Mouse (Mus musculus): ENCODE results near the gene Gkap1.
A peak's percentile ranks its signal among the peaks of the same experiment; 100 is the strongest.

Gene Gkap1

DNA sequence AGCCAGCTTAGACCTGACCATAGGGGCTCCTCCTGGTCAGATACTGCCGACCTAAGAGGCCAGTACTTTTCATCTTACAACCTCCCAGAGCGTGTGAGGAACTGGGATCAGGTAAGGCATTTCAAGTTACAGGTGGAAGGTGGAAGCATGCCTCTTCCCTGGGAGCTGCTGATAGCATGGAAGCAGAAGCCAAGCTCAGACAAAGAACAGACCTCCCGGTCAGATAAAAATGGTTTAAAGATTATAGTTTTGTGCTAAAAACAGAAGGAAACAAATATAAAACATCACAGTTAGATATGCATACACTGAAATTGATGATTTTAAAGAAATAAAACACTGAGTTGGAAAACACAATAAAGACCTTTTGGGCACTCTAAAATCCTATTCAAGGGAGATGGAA lies 8.6 kb downstream of the Gkap1 start:
- no peak for DNase-seq (ENCODE audit: low spot score in 2 of 2)

DNA sequence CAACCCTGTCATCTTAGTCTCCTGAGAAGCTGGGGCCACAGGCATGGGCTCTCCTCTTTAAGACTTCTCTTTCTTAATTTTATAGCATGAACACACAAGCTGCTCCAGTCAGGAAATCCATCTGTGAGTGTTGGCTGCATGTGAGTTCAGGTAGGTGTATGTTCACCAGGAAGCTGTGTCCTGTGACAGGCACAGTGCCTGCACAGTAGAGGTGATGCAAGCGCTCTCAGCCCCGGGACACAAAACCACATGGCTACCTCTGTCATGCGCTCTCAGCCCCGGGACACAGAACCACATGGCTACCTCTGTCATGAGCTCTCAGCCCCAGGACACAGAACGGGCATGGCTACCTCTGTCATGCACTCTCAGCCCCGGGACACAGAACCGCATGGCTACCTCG lies 12.0 kb downstream of the Gkap1 start:
- DNase-seq (ENCODE audit: low spot score in 2 of 2), result no peak

DNA sequence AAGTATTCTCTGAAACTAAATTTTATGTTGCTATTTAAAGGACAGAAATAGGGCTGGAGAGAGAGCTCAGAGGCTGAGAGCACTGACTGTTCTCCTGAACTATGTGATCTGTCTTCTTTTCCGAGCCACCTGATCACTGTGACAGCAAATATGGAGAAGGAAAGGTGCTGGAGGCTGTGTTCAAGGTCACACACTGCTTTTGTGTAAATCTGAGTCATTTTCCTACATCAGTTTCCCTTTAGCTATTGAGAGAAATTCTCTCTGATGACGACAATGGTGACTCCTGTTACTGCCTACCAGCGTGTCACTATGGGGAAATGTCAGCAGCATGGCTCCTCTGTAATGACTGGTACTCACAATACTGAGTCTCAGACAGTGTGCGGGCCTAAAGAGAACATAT lies 13.8 kb downstream of the Gkap1 start:
- DNase-seq (ENCODE audit: low spot score in 2 of 2), result no peak

DNA sequence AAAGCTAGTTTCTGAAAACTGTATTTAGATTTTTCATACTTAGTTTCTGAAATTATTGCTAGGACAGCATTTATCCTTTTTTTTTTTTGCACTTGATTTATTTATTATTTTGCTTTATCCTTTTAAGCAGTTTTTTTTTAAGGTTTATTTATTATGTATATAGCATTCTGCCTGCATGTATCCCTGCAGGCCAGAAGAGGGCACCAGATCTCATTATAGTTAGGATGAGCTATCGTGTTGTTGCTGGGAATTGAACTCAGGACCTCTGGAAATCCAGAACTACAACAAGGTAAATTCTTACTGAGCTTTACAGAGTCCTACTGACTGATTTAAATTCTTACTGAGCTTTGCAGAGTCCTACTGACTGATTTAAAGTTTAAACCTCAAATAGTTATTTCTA lies 22.2 kb downstream of the Gkap1 start:
- DNase-seq (ENCODE audit: low spot score in 2 of 2), result no peak

DNA sequence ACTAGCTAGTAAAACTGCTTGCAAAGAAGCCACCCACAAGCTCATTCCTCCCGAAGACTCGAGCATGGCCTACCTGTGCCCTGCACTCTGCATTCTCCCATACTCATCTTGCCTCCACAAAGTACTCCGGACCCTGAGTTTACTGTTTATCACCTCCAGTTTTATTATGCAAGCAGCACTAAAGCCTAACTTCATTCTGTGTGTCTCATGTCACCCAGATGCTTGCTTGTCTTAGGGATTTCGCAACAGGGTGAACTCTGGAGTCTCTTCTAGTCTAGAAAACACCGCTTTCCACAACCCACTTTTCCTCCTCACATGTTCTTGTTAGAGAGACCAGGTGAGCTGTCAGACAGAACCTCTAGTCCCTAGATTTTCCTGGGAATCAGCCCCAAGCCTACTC lies 26.5 kb downstream of the Gkap1 start:
- DNase-seq (ENCODE audit: low spot score in 2 of 2), result no peak

DNA sequence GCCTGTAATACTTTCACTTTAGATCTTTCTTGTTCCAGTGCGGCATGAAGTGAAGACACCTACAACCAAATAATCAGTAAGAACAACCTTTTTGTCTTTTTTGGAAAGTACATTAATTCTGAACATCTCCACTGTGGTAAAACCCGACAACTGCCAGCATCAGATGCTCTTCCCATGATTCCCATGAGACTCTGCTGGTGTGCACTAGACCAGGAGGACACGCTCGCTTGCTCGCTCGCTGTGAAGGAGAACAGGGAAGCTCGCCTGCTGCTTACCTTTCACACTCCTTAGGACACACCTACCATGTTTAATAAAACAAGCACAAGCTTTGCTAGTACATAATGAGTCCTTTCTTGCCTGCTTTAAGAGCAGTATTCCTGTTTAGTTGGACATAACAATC lies 39.0 kb downstream of the Gkap1 start:
- no peak for DNase-seq (ENCODE audit: low spot score in 2 of 2)

DNA sequence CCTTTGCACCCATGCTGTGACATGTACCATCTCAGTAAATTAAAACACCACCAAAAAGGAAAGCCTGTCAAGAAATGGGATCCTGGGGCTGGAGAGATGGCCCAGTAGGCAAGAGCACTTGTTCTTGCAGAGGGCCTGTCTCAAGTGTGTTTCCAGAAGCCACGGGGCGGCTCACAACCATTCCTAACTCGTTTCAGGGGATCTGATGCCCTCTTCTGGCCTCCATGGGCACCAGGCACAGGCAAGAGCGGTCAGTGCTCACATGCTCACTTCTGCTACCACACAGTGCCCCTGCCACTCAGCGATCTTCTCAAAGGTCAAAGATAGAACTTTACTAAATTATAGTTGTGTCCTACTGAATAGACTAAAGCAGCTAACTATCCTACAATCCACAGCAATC lies 42.9 kb downstream of the Gkap1 start:
- peak; percentile 22 to 60 for DNase-seq (ENCODE audit: low spot score in 2 of 2)

DNA sequence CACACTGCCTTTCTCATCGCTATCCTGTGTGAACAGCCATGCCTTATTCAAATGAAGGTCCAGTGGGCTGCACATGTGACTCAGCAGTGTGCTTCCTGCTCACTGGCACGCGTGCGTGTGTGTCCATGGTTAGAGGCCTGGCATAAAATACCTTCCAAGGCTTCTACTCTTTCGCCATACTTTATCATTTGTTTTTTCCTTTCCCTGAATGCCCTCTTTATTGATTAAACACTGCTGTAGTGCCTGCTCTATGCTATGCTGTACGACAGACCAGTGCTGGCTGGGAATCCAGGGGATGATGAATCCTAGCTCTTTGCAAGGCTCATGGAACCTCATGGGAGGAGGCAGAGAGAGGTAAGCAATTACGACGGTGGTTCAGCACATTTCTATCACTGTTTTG lies 43.4 kb downstream of the Gkap1 start:
- no peak for DNase-seq (ENCODE audit: low spot score in 2 of 2)

DNA sequence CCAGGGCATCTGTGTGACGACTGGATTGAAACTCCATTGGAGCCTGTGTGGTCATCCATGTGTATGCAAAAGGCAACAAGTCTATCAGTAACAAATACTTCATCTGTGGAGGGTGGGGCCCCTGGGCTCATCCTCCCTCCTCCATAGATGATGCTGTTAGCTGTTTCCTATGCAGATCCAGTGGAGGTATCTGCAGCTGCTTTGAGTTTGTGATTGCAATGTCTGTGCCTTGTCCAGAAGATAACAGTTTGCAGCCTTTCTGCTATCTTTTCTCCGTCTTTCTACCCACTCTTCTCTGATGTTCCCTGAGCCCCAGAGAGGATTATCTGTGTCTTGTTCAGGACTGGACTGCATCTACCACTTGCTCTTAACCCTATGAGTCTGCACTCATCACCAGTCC lies 46.9 kb downstream of the Gkap1 start:
- DNase-seq (ENCODE audit: low spot score in 2 of 2), result no peak

DNA sequence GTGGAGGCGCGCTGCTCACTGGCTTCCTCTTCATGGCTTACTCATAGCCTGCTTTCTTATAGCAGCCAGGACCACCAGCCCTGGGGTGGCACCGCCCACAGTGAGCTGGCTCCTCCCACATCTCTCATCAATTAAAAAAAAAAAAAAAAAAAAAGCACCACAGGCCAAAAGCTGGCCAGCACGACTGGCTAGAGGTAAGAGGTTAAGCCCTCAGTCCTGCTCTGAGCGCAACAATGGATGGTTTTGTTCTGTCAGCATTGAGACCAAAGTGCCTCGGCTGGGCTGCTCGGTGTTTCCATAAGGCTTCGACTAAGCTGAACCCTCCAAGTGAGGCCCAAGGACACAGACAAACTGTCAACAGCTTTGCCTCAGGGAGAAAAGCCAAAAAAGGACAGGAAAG lies 49.8 kb downstream of the Gkap1 start:
- DNase-seq (ENCODE audit: low spot score in 2 of 2), result no peak

DNA sequence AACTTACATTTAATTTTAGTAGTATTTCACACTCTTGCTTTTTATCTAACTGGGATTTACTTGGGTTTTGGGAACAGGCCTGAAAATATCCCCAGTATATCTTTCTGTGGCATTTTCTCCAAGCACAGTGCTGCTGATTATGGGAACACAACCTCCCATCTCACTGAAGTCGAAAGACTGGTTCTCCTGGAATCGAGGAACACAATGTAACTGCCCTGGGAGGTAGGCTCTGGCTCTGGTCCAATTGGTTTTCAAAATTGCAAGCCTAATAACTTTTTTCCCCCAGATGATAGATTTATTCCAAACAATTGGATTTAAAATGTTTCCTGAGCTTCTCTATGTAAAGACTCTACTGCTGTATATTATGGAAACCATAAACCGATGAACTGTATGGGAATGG lies 55.3 kb downstream of the Gkap1 start:
- DNase-seq (ENCODE audit: low spot score in 2 of 2), result no peak

DNA sequence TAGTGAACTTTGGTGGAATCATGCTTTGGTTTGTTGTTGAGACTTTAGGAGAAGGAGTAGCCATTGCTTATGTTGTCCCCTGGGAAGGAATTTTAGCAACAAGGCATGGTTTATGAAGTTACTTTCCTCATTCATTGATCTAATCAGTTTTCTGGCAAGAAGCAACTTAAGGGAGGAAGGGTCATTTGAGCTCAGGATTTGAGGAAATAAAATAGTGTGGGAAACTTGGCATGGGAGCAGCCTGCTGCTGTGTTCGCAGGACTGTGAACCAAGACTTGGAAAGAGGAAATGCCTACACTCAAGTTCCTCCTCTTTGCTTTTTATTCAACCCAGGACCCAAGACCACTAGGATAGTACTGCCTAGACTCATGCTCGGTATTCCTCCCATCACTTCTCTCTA lies 58.0 kb downstream of the Gkap1 start:
- no peak for DNase-seq (ENCODE audit: low spot score in 2 of 2)

DNA sequence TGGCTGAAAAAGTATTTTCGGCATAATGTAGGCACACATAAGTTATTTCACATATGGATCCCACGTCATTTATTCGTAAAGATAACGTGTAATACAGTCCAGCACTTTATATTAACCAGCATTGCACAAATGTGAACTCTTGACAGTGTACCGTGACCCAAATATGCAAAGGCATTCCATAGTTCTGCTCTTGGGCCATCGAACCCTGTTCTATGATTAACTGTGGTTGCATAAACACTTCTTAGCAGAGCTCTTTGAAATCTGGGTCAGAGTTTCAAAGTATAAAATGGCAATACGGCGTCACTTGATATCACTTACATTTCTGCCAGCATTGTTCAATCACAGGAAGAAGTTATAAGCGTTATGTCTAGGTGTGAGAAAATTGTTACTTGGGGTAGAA lies 59.1 kb downstream of the Gkap1 start:
- no peak for DNase-seq (ENCODE audit: low spot score in 2 of 2)

DNA sequence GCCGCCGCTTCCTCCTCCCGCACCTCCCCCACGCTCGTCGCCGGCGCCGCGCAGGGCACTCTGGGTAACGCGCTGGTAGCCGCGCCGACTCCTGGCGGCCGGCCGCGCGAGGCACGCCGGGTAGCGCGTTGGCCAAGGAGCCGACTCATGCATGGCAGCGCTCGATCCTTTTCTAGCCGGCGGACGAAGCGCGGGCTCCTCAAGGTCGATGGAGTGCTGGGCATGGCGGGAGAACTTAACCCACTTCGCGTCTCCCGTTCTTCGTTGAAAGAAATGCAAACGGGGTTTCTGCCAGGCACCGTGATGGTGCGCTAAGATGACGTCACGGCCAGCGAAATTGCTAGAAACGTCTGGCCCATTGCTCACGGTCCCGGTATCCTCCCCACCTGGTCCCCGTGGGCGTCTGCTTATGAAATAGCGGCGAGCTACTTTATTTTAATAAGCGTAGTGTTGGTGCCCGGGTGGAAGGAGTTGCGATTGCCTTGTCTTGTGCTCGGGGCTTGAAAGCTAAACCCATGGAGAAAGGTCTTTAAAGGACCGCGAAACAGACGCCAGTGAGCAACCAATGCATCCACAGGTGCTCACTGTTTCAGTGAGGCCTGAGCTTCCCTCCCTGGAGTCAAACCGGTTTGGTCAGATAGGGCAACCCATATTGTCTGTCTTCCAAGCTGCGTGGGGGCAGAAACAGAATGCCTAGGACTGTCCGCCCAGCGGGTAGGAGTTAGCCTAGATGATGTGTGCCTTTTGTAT lies 59.7 kb downstream of the Gkap1 start, which contains the start of gene Ubqln1:
TSS of gene Ubqln1 (minus strand) at position 62 of the 750 bp plus-strand sequence.
- DNase-seq (ENCODE audit: low spot score in 2 of 2), result peak; percentile 80 to 84

DNA sequence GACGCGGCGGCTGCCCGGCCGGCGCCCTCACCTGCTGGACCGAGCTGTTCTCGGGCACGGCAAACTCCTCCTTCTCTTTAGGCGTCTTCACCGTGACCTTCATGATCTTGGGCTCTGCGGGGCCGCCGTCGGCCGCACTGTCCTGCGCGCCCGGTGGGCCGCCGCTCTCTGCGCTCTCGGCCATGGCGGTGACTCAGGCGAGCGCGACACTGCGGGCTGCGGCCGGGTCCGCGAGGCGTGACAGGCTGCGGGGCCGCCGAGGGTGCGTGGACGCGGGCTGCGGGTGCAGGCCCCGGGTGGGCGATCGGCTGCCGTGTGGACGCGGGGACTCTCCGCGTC lies 60.3 kb downstream of the Gkap1 start:
- no peak for DNase-seq (ENCODE audit: low spot score in 2 of 2)

DNA sequence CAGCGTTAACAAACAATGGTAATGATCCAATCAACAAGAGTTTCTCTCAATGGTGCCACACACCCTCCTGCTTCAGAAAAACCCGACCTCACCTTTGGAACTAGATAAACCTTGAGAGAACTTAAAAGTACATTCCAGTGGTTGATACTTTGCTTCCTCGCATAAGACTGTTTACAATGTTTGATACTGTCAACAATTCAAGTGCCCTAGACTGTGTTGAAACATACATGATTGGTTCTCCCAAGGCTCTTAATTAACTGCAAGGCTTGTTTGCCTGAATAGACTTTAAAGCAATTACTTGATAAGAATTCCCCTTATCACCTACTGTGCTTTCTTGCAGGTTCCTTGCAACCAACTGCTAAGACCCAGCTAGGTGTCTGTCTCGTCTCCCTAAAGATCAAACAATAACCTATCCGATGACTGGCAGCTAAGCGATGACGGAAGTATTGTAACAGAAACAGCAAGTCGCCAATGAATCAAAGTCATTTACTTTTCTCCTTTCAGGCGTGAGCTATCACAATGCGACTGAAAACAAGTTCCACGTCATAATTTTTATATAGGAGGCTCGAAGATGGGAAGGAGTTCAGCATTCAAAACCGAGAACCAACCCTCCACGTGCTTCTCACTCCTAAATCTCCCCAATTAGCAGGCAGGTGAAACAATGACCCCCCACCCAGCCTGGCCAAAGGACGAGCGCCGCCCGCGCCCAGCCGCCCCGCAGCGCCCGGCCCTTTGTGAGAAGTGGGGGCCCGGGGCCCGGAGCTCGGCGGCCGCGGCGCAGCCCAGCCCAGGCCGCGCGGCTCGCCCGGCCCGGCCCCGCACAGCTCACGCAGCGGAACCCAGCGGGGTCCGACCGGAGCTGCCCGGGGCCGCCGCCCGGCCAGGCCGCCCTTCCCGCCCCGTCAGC lies 60.9 kb downstream of the Gkap1 start:
- DNase-seq (ENCODE audit: low spot score in 2 of 2), result no peak

DNA sequence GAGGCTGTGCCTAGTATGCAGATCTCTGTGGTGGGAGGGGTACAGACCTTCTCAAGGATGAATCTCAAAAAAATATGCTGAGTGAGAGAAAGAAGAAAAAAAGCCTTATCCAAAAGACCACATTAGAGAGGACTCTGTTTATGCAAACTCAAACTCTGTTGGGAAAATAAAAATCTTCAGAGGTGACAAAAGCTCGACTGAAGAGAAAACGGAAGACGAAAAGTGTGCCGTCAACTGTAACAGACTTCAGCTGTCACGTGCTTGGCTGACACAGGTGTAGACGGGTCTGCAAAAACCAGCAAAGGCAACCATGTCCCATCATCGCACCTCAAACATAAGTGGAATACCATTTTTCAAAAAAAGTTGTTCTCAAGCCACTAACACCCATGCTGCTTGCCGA lies 61.7 kb downstream of the Gkap1 start:
- no peak for DNase-seq (ENCODE audit: low spot score in 2 of 2)

DNA sequence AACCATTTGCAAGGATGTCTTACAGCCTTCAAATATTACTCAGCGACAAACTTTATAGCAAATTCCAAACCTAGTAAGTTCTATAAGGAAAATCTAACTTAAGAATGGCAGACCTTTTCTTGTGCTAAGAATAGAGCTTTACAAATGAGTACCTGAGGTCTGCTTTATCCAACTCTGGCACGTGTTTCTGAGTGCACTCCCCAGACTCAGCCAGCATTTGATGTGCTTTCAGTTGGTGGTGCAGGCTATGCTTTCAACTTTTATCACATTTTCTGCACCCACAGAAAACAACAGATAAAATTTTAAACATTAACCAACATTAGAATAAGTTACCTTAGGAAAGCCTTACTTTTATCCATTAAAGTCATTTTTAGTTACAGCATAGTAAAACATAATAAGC lies 63.0 kb downstream of the Gkap1 start:
- no peak for DNase-seq (ENCODE audit: low spot score in 2 of 2)

DNA sequence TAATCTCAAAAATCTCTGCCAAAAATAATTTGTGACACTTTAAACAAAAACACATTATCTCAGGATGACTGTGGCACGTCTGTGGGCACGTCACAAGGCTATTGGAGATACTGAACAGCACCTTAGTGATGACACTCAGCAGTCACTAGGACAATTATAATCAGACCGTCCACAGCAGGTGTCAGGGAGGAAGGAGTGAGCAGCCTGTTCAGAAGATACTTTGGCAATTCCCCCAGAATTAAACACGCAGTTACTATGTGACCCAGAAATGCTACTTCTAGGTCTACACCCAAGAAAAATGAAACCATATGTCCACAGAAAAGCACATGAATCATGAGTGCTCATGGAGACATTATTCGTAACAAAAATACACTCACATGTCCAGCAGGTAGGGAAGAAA lies 65.1 kb downstream of the Gkap1 start:
- no peak for DNase-seq (ENCODE audit: low spot score in 2 of 2)

DNA sequence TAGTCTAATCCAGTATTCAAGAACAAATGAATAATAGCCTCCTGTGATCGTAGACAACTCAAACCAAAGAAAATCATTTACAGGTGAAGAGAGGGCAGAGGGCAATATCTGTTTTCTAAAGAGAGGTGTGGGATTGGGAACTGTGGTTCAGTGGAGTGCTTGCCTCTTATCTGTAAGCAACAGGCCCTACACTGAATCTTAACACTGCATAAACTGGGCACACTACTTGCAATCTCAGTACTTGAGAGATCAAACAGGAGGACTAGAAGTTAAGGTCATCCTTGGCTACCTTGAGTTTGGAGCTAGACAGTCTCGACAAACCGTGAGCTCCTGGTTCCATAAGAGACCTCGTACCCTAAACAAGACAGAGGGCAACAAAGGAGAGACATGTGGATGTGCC lies 69.4 kb downstream of the Gkap1 start:
- DNase-seq (ENCODE audit: low spot score in 2 of 2), result no peak

DNA sequence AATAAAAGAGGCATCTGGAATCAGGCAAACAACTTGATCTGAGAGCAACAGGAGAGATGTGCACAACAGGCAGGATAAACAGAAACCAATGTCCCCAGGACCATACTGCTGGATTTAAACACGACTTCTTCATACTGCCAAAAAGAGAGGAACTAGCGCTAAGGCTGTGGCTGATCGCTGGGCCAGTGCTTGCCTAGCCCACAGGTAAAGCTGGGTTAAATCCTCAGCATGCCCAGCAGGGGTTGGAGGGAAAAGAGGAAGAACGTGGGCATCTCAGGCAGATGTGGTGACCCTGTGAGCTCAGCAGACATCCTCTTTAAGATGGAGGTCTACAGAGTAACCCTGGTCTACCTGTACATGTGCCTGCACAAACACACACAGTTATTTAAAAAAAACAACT lies 70.5 kb downstream of the Gkap1 start:
- no peak for DNase-seq (ENCODE audit: low spot score in 2 of 2)

DNA sequence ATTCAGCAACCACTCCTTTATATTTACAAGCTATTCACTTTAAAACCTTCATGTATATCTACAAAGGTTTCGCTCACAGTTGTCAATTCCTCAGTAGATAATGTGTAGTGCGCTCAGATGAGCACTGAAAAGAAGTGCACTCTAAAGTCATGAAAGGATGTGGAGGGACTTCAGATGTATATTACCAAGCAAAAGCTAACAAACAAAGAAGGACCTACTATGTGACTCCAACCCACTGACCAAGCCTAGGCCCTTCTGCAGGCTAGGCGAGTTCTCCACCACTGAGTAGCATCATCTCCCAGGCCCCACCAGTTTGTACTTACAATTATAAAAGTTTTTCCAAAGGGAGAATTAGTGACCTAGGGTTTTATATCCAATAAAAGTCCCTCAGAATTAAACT lies 71.3 kb downstream of the Gkap1 start:
- no peak for DNase-seq (ENCODE audit: low spot score in 2 of 2)

DNA sequence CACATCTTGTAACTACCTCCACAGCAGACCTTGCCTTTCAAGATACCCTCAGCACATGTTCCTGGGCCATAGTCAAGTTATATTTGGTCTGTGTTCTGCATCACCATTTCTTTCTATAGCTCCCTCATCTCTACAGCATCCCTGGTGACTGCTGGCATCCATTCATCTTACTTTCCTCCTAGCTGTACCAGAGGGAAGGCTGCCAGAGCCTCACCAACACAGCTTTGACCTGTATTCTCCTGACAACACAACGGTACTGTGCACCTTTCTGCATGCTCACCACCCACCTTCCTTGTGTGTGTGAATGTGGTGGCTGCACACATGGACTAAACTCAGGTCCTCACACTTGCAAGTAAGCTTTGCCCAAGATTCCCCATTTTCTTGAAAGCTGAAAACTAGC lies 72.6 kb downstream of the Gkap1 start:
- no peak for DNase-seq (ENCODE audit: low spot score in 2 of 2)

Measured in urinary bladder, postnatal 4 days (tissue).